Mouse (Mus musculus): ENCODE measurements at regions not wholly inside any gene's neighbourhood (a gene's known extent, or its start where the extent isn't known, plus 50 kb on each side); places are given as distances from the start of the nearest gene placed in this dataset.
"Not testable (repeated sequence)": the region's sequence is repeated elsewhere in the genome, so short reads cannot be mapped to it uniquely, and the experiment has no call there.

GRCm38 (mm10) chr17:49282498-49282897 is 145.7 kb upstream of the Mocs1 start:
- DNase-seq: no peak

- DNase-seq: no peak
Observed at GRCm38 (mm10) chr17:49283491-49283890, 144.7 kb upstream of the Mocs1 start.

GRCm38 (mm10) chr17:49291636-49292035 is 136.5 kb upstream of the Mocs1 start:
- no peak for DNase-seq

DNA sequence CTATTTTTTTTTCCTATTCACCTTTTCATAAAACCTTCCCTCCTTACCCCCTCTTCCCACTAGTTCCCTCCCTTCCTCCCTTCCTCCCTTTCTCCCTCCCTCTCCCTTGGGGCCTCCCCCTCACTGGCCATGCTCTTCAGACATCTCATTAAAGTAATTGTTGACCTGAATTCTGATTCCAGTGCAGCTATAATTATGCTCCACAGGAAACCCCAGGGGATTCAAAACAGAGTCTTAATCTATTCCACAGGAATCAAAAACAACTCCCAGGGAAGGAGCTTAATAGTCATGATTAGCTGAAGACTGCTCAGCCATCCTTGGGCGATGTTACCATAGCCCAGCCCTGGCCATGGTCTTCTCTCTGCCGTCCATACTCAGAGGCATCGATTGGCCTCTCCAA is 123.7 kb upstream of the Mocs1 start:
- no peak for DNase-seq

GRCm38 (mm10) chr17:49305116-49305515 is 123.0 kb upstream of the Mocs1 start:
- DNase-seq: no peak

GRCm38 (mm10) chr17:49309079-49309478 is 119.1 kb upstream of the Mocs1 start:
- DNase-seq: no peak

DNA sequence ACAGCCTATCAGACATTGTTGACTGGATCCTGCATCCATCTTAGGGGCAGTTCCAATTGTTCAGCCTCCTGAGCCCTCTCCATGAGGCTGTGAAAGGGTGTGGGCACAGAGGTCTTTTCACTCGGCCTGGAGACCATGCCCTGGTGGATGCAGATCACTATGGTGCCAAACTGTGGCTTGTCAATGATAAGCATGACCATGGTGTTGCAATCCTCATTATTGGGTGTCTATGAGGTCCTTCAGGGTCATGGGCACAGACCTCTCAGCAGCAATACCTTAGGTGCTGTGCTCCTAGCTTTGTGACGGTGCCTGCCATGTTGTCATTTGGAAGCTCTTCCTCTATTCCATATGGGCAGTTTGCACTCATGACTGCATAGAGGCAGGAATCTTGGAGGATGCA is 114.0 kb upstream of the Mocs1 start:
- no peak for DNase-seq

DNA sequence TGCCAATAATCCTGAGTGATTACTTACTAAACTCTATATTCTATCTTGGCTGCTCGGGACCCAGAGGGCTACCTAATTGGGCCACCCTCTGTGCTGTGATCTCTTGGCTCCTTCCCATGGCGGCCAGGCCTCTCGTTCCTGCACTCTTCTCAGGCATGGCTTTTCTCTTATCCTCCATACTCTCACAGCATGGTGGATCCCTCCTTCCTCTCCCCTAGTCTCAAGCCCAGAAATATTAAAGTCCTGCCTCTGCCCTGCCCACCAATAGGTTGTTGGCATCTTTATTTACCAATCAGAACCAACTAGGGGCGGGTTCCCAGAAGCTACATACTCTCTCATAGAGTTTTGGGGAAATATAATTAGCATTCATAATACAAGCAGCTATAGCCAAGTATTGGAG is 100.6 kb upstream of the Mocs1 start:
- no peak for DNase-seq

GRCm38 (mm10) chr17:49335318-49335717 is 92.8 kb upstream of the Mocs1 start:
- no peak for DNase-seq

- DNase-seq: no peak
Observed at GRCm38 (mm10) chr17:49337881-49338280, 90.3 kb upstream of the Mocs1 start.

DNA sequence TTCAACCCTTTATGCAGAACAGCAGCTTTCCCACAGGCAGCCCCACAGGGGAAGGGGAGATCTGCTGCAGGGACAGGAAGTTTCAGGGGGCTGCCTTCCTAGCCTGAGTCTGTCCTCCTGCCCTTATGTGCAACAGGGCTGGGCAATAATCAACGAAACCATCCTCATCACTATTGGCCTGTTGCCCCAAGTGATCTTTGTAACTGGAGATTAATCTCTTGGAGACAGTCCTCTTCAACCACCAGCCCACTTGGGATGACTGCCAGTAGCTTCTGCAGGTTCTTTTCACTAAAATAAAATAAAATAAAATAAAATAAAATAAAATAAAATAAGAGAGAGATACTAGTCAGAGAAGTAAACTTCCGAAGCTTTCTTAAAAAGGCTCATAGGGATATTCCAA is 85.5 kb upstream of the Mocs1 start:
- DNase-seq: no peak

DNA sequence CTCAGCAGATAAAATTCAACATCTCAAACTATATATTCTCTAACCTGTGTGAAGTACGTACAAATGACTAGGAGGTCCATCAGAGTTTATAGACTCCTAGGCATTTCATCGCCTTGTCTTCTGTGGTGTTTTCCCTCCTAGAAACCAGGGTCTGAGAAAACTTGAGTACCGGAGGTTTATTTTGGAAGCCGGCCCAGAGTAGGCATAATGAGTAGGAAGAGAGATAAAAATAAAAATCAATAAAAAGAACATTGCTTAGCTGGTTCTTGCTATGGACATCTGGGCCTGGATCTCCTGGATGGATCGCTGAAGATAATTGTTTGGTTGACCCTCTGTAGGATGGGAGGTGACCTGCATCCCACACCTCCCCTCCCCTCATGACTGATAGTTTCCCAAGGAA is 81.5 kb upstream of the Mocs1 start:
- DNase-seq: no peak

GRCm38 (mm10) chr17:49349328-49349727 is 78.8 kb upstream of the Mocs1 start:
- DNase-seq: no peak

DNA sequence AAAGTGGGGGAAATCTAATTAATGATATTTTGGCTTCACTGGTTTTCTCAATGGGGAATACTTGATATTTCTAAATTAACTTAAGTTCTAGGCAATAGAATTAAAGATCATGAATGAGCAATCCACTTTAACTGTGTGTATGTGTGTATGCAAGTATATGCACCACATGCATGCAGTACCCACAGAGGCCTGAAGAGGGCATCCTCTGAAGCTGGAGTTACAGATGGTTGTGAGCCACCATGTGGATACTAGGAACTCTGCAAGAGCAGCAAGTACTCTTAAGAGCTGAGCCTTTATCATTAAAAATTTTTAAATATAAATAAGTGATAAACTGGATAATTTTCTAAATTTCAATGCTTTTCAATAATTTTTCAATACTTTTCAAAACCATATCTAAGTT is 69.0 kb upstream of the Mocs1 start:
- DNase-seq: no peak

GRCm38 (mm10) chr17:49360251-49360650 is 67.9 kb upstream of the Mocs1 start:
- DNase-seq: not testable (repeated sequence)

GRCm38 (mm10) chr17:49367791-49368190 is 60.4 kb upstream of the Mocs1 start:
- no peak for DNase-seq

DNA sequence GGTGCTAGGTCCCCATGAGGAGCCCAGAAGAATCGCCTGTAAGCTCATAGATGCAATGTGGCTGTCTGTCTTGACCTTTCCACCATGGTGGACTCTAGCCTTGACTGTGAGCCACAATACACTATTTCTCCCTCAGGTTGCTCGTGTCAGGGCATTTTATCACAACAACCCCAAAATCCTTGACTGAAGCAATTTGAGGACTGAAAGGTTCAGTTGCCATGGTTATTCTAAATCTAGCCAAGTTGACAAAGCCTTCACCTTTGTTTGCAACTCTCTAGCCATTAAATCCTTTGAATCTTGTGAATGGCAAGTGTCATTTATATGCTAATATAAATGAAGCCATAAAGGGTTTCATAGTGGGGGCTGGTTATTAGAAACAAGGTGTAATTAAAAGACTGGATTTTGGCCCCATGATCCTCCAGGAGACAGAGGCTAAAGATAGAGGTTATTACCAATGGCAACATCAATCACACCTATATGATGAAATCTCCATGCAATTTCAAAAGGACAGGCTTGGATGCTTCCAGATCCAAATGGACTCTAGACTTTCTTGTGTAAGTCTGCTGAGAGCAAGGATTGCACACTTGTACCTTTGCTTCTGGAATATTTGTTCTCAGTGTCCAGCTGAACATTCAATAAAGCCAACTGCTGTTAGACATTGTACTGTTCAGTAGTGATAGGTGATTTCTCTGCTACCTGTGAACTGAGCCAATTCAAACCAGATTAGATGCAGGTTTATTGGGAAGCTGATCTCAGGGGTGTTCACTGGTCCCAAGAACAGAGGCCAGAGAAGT is 59.5 kb upstream of the Mocs1 start:
- no peak for DNase-seq

- DNase-seq: no peak
Observed at GRCm38 (mm10) chr17:49377626-49378025, 50.5 kb upstream of the Mocs1 start.

All from lung, postnatal 14 days (tissue).